In the genomic region with DNA sequence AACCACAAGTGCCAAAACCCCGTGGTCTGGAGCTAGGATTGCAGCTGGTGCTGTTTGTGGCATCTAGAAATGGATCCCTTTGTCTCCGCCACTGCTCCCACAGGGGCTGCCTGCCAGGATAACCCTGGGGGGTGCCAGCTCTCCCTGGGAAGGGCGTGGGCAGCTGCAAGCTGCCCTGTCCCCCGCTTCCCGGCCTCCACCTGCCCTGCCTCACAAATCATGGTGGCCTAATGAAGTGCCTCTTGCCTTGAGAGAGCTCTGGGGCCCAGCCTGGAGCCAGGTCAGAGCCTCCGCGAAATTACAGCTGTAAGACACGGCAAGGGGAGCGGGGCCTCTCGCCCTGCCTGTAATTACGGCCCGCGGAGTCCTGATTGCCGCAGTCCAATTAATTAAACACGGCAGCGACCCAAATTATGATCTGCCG, we compare ENCODE assay signal across 8 mouse cellular contexts.
DNase-seq lines count a peak whose midpoint lies in the region; ATAC-seq lines count a peak whose summit lies in the region.

No protein-coding gene starts in this region.

- WGBS in kidney, embryonic 16.5 days, result 6% methylated on average over 17 of the region's 17 CpGs
- 20% methylated on average over 17 of the region's 17 CpGs for WGBS in embryonic facial prominence, embryonic 10.5 days
- WGBS in hindbrain, embryonic 16.5 days, result 14% methylated on average over 17 of the region's 17 CpGs
- 12% methylated on average over 17 of the region's 17 CpGs for WGBS in midbrain, embryonic 16.5 days

- peak; percentile 28 for ATAC-seq in kidney, embryonic 16.5 days (ENCODE audit: low FRiP score, low TSS enrichment)
- peak; percentile 38; the same call in 1 of the 2 replicates for ATAC-seq in hindbrain, embryonic 16.5 days
- no peak for ATAC-seq in midbrain, embryonic 16.5 days
- ATAC-seq in megakaryocyte, adult 5-6 weeks (ENCODE audit: poor library complexity, severe bottlenecking), result no peak

- no peak overlapping the region for H3K4me3 ChIP-seq in kidney, embryonic 16.5 days (ENCODE audit: low read length)
- peak overlapping the region; percentile 36 for H3K4me3 ChIP-seq in embryonic facial prominence, embryonic 10.5 days
- no peak overlapping the region for H3K4me3 ChIP-seq in hindbrain, embryonic 16.5 days (ENCODE audit: low read length)
- no peak overlapping the region for H3K4me3 ChIP-seq in midbrain, embryonic 16.5 days (ENCODE audit: low read depth, low read length)

- no peaks in the 10 kb centered on the region for H3K36me3 ChIP-seq in kidney, embryonic 16.5 days (ENCODE audit: insufficient read depth, low read length)
- no peaks in the 10 kb centered on the region for H3K36me3 ChIP-seq in embryonic facial prominence, embryonic 10.5 days (replicated peaks)
- H3K36me3 ChIP-seq in hindbrain, embryonic 16.5 days (ENCODE audit: control insufficient read depth, insufficient read depth, low read length), result no peaks in the 10 kb centered on the region
- no peaks in the 10 kb centered on the region for H3K36me3 ChIP-seq in midbrain, embryonic 16.5 days (ENCODE audit: control insufficient read depth, insufficient read depth, low read length)

- no peaks in the 10 kb centered on the region for H3K9me3 ChIP-seq in kidney, embryonic 16.5 days (ENCODE audit: low read length)
- no peaks in the 10 kb centered on the region for H3K9me3 ChIP-seq in embryonic facial prominence, embryonic 10.5 days
- no peaks in the 10 kb centered on the region for H3K9me3 ChIP-seq in hindbrain, embryonic 16.5 days (ENCODE audit: control insufficient read depth, low read length)
- H3K9me3 ChIP-seq in midbrain, embryonic 16.5 days (replicated peaks; ENCODE audit: control insufficient read depth, low read length, poor library complexity, severe bottlenecking), result no peaks in the 10 kb centered on the region

- no peak for DNase-seq in kidney, postnatal 25 days
- peak; percentile 56 for DNase-seq in embryonic facial prominence, embryonic 10.5 days (ENCODE audit: low spot score)
- no peak for DNase-seq in ovary, adult 18-20 months (ENCODE audit: low spot score)
- DNase-seq in kidney, postnatal 36 days, result no peak

- H3K4me1 ChIP-seq in kidney, embryonic 16.5 days (ENCODE audit: insufficient read depth, low read length), result peaks cover 25% of the 10 kb centered on the region
- peaks cover 58% of the 10 kb centered on the region for H3K4me1 ChIP-seq in embryonic facial prominence, embryonic 10.5 days
- H3K4me1 ChIP-seq in hindbrain, embryonic 16.5 days (ENCODE audit: control insufficient read depth, insufficient read depth, low read depth, low read length), result peaks cover 26% of the 10 kb centered on the region
- peaks cover 19% of the 10 kb centered on the region for H3K4me1 ChIP-seq in midbrain, embryonic 16.5 days (ENCODE audit: control insufficient read depth, insufficient read depth, low read length)

- peak overlapping the region; percentile 52 for H3K9ac ChIP-seq in kidney, embryonic 16.5 days (replicated peaks; ENCODE audit: low read length)
- peak overlapping the region; percentile 53 for H3K9ac ChIP-seq in hindbrain, embryonic 16.5 days (ENCODE audit: low read depth, low read length)
- peak overlapping the region; percentile 43; the same call in 1 of the 2 replicates for H3K9ac ChIP-seq in midbrain, embryonic 16.5 days (ENCODE audit: low read depth, low read length)

- H3K27ac ChIP-seq in kidney, embryonic 16.5 days (ENCODE audit: low read length), result no peak overlapping the region
- peak overlapping the region; percentile 73 for H3K27ac ChIP-seq in embryonic facial prominence, embryonic 10.5 days (replicated peaks)
- H3K27ac ChIP-seq in hindbrain, embryonic 16.5 days (ENCODE audit: low read depth, low read length), result peak overlapping the region; percentile 63
- peak overlapping the region; percentile 60 for H3K27ac ChIP-seq in midbrain, embryonic 16.5 days (ENCODE audit: low read length)

- no peaks in the 10 kb centered on the region for H3K27me3 ChIP-seq in kidney, embryonic 16.5 days (ENCODE audit: insufficient read depth, low read length)
- H3K27me3 ChIP-seq in embryonic facial prominence, embryonic 10.5 days (replicated peaks; ENCODE audit: low read depth, poor library complexity, severe bottlenecking), result peaks cover 69% of the 10 kb centered on the region
- H3K27me3 ChIP-seq in hindbrain, embryonic 16.5 days (replicated peaks; ENCODE audit: control insufficient read depth, insufficient read depth, low read length), result no peaks in the 10 kb centered on the region
- no peaks in the 10 kb centered on the region for H3K27me3 ChIP-seq in midbrain, embryonic 16.5 days (ENCODE audit: control insufficient read depth, insufficient read depth, low read depth, low read length)

- 0 out of 2 replicates have a peak overlapping the region, but pooled peaks have one; percentile 5 for H3K4me2 ChIP-seq in kidney, embryonic 16.5 days (replicated peaks; ENCODE audit: low read depth, low read length)
- peak overlapping the region; percentile 31; the same call in 1 of the 2 replicates for H3K4me2 ChIP-seq in hindbrain, embryonic 16.5 days (ENCODE audit: low read length)
- H3K4me2 ChIP-seq in midbrain, embryonic 16.5 days (ENCODE audit: low read length), result no peak overlapping the region

Comparison
In these comparisons a context has a peak if more than half of its experiments do, and no peak if none do; other contexts are left out.
1. ATAC-seq: peak in kidney, embryonic 16.5 days (single experiment) and hindbrain, embryonic 16.5 days (single experiment); none in midbrain, embryonic 16.5 days (single experiment) and megakaryocyte, adult 5-6 weeks (single experiment).
2. Peak in every context shown above with its lines, with median percentiles within 50 percentile points of each other: H3K9ac ChIP-seq.